Mouse (Mus musculus) lung, postnatal 4 days (tissue): ENCODE data around the gene Gm10799.
A peak's percentile ranks its signal among the peaks of the same experiment; 100 is the strongest.
"Not testable (repeated sequence)": the region's sequence is repeated elsewhere in the genome, so short reads cannot be mapped to it uniquely, and the experiment has no call there.

Experiments used
- DNase-seq, 2 experiments: peaks; one replicate each; pipeline ENCODE4 v3.0.0; 2021

The Gm10799 gene

DNA sequence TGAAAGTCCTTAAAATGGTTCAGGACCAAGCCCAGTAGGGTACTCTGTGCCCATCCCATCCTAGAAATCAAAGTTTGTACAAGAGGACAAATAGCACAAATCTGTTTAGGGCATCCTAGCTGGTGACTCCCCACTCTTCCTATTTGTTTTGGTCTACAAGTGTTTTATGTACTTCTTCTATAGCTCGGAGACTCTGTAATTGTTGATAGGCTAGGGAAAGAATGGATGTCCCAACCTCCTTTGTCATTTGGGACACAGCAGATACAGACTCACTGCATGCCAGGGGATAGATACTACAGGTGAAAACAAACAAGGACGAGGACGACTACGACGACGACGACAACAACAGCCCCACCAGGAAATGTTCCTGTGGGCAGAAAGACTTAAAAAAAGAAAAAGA, at the start of gene Gm10799:
Gene Gm10799 (minus strand): TSS at position 101 of the 400 bp plus-strand sequence.
- not testable (repeated sequence) for DNase-seq

DNA sequence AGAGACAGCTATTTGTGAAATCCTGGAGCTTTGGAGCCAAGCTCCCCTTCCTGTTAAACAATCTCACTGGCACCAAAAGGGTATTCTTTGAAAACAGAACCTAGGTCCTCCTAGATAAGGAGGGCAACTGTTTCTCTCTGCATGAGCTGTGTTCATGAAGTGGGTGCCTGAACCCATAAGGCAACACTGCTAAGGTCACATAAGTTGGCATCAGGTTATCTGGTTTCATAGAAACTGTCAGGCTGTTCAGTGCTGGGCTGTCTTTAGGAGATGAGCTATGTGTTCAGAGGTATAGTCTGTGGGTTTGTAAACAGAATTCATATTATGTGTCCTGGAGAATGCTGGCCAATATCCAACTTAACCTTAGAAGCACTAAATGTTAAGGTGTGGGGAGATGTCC, 48.8 kb upstream of the Gm10799 start:
- not testable (repeated sequence) for DNase-seq

DNA sequence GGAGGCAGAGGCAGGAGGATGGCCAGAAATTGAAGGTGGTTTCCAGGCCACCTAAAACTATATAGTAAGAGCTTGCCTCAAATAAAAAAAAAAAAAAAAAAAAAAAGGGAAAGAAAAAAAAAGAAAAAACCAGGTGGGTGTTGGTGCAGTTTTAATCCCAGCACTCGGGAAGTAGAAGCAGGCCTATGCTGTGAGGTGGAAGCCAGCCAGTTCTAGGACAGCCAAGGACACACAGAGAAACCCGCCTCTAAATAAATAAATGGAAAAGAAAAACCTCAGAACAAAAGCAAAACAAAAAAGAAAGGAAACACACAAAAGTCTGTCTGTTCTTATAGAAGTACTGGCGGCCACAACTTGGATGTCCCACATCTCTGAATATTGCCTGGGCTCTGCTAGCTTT, 46.5 kb upstream of the Gm10799 start:
- no peak for DNase-seq

DNA sequence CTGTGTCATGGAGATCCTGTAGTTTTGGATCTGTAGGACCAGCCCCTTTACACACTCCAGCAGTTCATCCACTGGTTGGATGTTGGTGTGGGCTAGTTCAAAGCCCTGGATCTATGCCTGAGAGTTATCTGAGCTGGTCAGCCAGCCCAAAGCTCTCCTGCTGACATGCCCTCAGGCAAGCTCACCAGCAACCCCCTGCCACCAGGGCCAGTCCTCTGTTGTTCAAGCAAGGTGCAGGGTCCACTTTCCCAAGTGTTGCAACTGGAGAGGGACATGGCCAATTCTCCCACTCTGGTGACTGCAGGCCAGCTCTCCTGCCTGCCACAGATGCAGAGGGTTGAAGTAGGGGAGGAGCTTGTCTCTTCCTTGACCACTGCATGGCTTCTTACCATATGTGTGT, 45.2 kb upstream of the Gm10799 start:
- not testable (repeated sequence) for DNase-seq

DNA sequence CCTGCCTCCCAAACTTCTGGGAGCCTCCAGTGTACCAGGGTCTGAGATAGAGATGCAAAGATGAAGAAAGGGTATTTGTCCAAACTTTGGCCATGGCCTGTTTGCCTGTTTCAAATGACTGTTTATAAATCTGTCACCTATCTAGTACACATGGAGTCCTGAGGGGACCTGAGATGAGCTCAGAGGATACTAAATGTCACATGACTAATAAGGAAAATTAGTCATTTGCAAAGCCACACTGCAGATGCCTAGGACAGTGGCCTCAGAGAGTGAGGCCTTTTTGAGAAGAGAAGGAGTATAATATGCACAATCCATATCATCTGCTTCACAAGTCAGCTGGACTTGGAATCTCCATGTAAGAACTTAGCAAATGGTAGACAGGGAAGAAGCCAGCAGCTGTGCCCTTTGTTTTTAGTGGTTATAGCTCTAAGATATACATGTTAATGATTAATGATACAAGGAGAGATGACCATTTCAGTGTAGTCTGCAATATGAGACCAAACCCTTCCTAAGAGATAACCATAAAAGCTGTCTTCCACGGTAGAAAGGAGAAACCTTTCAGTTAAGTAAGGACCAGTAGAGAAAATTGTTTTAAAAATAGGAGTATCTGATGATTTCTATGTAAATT, 42.9 kb upstream of the Gm10799 start:
- not testable (repeated sequence) for DNase-seq

DNA sequence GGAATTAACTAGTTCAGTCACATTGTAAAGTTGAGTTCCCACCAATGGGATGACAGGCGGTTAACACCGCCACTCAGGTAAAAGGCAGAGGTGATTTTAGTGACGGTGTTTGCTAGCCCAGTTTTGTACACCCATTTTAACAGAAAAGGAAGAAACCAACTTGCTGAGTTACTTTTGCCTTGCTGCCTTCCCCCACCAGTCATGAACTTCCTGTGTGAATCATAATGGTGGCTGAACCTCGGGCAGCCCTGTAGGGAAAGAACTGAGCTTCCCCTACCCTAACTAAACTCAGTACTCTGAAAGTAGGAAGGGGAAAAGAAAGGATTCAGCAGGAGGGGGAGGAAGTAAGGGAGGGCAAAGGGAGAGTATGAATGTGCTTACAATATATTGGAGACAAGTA, 41.7 kb upstream of the Gm10799 start:
- no peak for DNase-seq

DNA sequence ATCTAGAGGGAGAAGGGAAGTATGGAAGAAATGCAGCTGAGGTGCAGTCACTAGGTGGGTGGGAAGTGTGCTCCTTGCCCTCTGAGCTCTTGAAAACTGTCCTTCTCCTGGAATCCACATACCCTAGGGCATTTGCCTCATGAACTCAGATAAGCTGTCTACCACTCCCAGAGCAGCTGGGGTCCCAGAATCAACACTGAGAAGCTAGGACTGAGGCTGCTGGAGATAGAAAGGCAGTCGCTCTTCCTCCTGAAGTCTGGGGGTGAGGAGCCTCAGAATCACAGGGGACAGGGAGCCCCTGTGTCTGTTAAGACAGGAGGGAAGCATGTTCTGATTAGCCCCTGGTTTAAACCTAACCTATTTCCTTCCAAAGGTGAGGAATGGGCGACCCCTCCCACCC, 41.2 kb upstream of the Gm10799 start:
- no peak for DNase-seq

DNA sequence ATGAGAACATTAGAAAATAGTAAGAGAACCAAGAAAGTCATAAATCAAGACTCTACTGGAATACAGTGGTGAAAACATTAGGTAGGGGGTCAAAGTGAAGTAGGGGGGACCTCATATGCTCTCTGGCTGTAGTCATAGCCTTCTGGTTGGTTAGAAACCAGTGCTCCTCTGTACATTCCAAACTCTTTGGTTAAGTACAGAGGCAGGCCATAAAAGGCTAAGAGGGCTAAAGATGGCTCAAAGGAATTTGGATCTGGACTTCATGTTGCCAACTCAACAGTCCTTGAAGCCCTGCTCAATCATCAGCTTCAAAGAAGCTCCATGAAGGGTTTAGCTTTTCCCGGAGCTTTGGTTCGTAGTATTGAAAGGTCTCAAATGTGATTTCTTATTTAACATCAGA, 40.7 kb upstream of the Gm10799 start:
- DNase-seq = not testable (repeated sequence)

DNA sequence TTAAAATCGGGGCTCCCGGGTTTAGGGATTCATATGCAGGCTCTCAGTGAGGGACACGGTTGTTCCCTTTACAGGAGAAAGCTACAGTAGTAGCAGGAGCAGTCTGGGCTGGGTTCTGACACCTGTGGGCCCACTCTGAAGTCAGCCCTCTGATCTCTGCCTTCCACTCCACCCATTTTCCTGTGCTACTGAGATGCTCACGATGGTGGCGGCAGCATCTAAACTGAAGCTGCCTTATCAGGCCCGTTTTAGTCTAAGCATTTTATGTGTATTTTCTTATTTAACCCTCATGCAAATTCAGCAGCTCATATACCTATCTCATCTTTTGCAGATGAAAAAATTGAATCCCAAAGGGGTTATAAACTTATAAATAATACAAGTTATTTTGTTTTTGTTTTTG, 36.5 kb upstream of the Gm10799 start:
- no peak for DNase-seq

DNA sequence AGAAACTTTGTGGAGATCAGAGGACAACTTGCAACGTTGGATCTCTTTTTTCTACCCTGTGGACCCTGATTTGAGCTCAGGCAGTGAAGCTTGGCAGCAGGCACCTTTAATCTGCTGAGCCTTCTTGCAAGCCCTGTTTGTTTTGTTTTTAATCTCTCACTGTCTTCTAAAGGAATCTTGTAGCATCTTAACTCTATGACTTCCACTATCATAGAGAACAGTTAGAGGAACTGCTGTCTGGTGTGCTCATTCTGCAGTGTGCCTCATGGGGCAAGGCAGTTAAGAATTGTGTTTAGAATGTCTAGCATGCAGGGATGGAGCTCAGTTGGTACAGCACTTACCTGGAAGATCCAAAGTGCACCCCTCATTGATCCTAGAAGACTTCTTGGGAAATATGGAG, 31.6 kb upstream of the Gm10799 start:
- no peak for DNase-seq

DNA sequence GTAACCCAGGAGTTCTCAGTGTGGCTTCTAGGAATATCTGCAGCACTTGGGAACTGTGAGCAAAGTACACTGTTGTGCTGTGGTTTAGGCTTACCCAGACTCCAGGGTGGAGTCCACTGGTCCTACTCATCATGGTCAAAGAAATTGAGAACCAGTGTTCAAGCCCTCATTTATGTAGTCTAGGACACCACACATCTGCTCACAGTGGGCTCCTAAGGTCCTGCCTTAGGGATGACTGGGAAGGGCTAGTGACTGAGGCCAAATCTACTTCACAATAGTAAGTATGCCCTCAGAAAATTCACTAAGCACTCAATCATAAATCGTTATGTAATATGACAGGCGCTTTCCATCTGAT, 30.9 kb upstream of the Gm10799 start:
- no peak for DNase-seq

DNA sequence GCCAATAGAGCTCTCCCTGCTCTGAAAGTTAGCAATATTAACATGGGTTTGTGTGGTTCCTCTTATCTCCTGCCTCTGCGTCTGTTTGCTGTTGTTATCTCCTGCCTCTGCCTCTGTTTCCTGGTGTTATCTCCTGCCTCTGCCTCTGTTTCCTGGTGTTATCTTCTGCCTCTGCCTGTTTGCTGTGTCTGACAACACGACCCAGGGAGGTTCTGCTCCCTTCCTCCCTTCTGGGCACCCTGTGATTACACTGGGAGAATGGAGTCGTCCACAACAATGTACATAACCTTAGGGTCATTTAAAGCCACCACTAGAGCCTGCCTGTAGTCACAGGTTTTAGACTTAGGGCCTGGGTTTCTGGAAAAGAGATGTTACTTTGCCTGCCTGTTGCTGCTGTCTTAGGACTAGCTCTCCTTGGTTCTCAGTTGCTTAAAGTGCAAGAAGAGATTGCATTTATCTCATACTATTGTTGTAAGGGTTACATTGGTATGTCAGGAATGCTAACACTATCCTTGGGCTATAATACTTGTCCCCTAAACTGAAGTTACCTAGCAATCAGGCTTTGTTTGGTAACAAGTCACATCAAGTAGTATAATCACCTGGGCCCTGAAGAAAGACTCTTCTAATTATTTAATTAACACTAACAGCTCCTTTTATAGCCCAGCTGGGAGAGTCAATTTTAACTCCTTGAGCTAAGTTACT, 30.3 kb upstream of the Gm10799 start:
- no peak for DNase-seq

DNA sequence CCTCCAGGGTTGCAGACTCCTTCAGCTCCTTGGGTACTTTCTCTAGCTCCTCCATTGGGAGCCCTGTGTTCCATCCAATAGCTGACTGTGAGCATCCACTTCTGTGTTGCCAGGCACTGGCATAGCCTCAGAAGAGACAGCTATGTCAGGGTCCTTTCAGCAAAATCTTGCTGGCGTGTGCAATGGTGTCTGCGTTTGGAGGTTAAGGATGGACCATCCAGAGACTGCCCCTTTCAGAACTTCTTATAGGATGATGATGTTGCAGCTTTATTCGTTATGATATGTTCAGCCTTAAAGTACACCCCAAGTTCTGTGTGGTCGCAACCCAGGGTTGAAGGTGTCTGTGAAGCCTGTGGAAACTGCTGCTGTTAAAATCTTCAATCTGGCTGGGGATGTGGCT, 29.0 kb upstream of the Gm10799 start:
- DNase-seq = not testable (repeated sequence)

DNA sequence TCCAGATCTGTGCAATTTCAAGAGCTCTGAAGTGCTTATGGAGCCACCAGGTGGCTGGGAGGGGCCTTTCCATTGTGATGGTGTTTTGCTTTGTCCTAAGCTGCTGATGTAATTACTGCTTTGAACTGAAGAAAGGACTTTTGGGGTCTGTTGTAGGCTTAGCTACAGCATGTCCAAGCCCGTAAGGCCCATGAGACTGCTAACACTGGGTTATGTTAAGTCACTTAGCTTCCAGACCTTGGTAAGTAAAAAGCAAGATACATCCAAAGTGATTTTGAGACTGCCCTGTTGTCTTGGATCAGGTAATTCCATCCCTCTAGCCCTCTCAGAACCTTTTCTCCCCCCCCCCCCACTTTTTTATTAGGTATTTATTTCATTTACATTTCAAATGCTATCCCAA, 28.4 kb upstream of the Gm10799 start:
- not testable (repeated sequence) for DNase-seq

DNA sequence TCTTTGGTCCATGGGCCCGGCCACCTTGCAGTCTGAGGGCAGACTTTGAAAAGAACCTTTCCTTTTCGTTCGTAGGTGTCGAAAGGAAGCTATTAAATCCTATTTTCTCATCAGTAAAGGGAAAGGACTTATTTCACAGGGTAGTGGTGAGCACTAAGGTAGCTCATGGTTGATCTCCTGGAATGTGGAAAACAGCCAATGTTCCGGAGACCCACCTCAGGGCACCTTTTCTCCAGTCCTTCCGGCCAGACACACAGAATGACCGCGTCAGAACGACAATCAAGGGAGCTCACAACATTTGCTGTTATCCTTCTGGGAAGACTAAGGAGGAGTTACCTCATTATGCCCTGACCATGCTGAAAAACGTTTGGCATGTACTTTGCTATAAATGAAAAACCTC, 27.9 kb upstream of the Gm10799 start:
- no peak for DNase-seq

DNA sequence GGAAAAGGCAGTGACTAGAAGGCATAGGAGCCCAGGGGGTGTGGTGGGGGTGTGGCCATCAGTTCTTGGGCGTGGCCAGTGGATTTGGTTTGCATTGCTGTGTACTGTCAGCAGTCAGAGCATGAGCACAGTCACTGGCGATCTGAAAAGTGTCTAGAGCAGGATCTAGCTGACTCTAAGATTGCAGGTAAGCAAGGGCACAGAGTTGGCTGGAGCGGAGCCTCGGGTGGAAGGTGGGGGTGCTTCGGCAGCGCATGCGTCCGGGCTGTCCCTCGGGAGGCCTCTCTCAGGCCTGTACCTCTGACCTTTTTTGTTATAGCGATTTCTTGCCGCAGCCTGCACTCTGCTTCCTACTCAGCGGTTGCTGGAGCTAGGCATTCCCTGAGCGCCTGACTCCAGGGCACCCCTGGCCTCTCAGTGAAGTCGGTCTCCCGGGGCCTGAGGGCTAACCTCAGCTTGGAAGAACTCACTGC, 27.4 kb upstream of the Gm10799 start, which contains the start of gene Cd59a:
Gene Cd59a (plus strand): TSS at position 61 of the 473 bp plus-strand sequence.
- DNase-seq = peak; percentile 85

DNA sequence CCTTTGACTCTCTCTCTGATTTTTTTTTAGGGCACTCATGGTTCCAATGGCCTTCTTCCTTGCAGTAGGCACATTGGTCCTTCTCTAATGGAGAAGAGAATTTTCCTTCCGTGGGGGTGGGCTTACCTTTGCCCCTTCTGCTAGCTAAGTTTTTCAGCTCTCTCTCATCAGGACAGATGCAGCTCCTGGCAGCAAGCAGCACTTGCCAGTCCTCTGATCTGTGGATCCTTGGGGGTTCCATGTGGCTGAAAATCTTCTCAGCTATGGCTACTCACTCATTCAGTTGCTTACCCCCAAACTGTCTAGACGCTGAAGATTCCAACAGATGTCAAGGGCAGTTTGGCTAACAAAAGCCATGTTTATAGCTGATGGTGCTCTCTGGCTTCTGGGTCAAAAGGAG, 25.0 kb upstream of the Gm10799 start:
- no peak for DNase-seq

DNA sequence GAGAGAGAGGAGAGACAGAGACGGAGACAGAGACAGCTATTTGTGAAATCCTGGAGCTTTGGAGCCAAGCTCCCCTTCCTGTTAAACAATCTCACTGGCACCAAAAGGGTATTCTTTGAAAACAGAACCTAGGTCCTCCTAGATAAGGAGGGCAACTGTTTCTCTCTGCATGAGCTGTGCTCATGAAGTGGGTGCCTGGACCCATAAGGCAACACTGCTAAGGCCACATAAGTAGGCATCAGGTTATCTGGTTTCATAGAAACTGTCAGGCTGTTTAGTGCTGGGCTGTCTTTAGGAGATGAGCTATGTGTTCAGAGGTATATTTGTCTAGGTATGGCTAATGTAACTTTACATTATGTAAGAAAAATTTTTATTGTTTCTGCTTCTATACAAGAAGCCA, 19.2 kb upstream of the Gm10799 start:
- DNase-seq = not testable (repeated sequence)

DNA sequence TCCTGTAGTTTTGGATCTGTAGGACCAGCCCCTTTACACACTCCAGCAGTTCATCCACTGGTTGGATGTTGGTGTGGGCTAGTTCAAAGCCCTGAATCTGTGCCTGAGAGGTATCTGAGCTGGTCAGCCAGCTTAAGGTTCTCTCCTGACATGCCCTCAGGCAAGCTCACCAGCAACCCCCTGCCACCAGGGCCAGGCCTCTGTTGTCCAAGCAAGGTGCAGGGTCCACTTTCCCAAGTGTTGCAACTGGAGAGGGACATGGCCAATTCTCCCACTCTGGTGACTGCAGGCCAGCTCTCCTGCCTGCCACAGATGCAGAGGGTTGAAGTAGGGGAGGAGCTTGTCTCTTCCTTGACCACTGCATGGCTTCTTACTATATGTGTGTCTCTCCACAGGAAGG, 15.7 kb upstream of the Gm10799 start:
- not testable (repeated sequence) for DNase-seq

DNA sequence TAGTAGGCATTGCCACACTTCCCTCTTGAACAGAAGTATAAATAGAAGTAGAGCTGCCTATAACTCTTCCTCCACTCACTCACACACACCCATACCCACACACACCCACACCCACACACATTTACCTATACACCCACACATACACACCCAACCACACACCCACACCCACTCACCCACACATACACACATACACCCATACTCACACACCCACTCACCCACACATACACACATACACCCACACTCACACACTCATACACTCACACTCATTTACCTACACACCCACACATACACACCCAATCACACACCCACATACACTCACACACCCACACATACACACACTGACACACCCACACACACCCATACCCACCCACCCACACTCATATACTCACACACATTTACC, 14.1 kb upstream of the Gm10799 start:
- DNase-seq = no peak

DNA sequence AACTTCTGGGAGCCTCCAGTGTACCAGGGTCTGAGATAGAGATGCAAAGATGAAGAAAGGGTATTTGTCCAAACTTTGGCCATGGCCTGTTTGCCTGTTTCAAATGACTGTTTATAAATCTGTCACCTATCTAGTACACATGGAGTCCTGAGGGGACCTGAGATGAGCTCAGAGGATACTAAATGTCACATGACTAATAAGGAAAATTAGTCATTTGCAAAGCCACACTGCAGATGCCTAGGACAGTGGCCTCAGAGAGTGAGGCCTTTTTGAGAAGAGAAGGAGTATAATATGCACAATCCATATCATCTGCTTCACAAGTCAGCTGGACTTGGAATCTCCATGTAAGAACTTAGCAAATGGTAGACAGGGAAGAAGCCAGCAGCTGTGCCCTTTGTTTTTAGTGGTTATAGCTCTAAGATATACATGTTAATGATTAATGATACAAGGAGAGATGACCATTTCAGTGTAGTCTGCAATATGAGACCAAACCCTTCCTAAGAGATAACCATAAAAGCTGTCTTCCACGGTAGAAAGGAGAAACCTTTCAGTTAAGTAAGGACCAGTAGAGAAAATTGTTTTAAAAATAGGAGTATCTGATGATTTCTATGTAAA, 13.2 kb upstream of the Gm10799 start:
- DNase-seq = not testable (repeated sequence)

DNA sequence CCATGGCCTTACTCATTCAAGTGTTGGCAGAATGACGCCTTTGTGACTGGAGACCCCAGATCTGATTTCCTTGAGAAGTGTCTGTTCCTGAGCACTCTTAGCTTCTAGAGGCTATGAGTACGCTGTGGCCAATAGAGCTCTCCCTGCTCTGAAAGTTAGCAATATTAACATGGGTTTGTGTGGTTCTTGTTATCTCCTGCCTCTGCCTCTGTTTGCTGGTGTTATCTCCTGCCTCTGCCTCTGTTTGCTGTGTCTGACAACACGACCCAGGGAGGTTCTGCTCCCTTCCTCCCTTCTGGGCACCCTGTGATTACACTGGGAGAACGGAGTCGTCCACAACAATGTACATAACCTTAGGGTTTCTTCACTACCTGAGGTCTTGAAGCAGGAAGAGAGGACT, 9.9 kb upstream of the Gm10799 start:
- not testable (repeated sequence) for DNase-seq

DNA sequence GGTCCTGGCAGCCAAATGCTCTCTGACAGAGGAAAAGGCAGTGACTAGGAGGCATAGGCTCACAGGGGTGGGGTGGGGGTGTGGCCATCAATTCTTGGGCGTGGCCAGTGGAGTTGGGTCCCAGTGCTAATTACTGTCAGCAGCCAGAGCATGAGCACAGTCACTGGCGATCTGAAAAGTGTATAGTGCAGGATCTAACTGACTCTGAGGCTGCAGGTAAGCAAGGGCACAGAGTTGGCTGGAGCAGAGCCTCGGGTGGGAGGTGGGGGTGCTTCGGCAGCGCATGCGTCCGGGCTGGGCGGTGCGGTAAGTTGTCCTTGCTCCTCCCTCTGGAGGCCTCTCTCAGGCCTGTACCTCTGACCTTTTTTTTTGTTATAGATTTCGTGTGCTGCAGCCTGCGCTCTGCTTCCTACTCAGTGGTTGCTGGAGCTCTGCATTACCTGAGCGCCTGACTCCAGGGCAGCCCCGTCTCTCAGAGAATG, 1.4 kb upstream of the Gm10799 start, which contains the start of gene Cd59b:
Gene Cd59b (plus strand): TSS at position 146 of the 482 bp plus-strand sequence.
- DNase-seq = peak; percentile 66 to 67

DNA sequence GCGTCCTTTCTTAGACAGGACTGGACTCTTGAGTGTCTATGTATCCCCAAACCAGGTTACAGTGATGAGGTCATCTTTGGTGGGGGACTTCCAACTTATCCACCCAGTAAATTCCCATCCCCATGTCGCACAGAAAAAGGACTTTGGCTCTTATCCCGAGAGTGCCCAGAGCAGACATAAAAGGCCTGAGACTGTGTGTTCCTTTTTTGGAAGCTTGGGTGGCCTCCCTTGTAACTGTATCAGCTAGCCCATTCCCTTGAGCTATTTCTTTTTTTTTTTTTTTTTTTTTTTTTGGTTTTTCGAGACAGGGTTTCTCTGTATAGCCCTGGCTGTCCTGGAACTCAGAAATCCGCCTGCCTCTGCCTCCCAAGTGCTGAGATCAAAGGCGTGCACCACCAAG, 2.8 kb downstream of the Gm10799 start, which contains the start of gene Gm10912:
Gene Gm10912 (plus strand): TSS at position 301 of the 400 bp plus-strand sequence.
- DNase-seq = not testable (repeated sequence)
